Mouse (Mus musculus) hindbrain, embryonic 16.5 days (tissue): ENCODE measurements around the gene Pmepa1. TPM values are rescaled to one million over a fixed set of nuclear protein-coding genes. Genes with fewer than 3 reads are reported as not detected.

Source experiments
- ATAC-seq: fragments of 200-750 bp; cut with Nextera tagmentation; 2 replicates; pipeline ENCODE4 v1.8.0; 2017; ENCODE audit warnings: moderate TSS enrichment, moderate library complexity
- H3K27ac ChIP-seq: fragments of 300-500 bp; sonication (generic); 2 replicates; pipeline ENCODE4 v1.5.1; 2014; ENCODE audit warnings: low read depth, mild to moderate bottlenecking, control low read depth, low read length, moderate library complexity
- H3K27me3 ChIP-seq: fragments of 300-500 bp; sonication (generic); replicated peaks from 2 replicates; pipeline ENCODE4 v1.6.1; 2014; ENCODE audit warnings: low read length; ENCODE audit not compliant: control insufficient read depth, insufficient read depth
- H3K36me3 ChIP-seq: fragments of 300-500 bp; sonication (generic); 2 replicates; pipeline ENCODE4 v1.6.1; 2014; ENCODE audit warnings: mild to moderate bottlenecking, low read length, moderate library complexity, mixed read lengths; ENCODE audit not compliant: control insufficient read depth, insufficient read depth
- H3K4me1 ChIP-seq: fragments of 300-500 bp; sonication (generic); 2 replicates; pipeline ENCODE4 v1.6.1; 2014; ENCODE audit warnings: low read depth, low read length; ENCODE audit not compliant: control insufficient read depth, insufficient read depth
- H3K4me2 ChIP-seq: fragments of 300-500 bp; sonication (generic); 2 replicates; pipeline ENCODE4 v1.6.1; 2014; ENCODE audit warnings: mild to moderate bottlenecking, low read length, control low read depth, moderate library complexity
- H3K4me3 ChIP-seq: fragments of 300-500 bp; sonication (generic); 2 replicates; pipeline ENCODE4 v1.5.1; 2014; ENCODE audit warnings: mild to moderate bottlenecking, low read length, control low read depth, moderate library complexity
- H3K9ac ChIP-seq: fragments of 300-500 bp; sonication (generic); 2 replicates; pipeline ENCODE4 v1.6.1; 2014; ENCODE audit warnings: low read depth, mild to moderate bottlenecking, control low read depth, low read length, moderate library complexity
- H3K9me3 ChIP-seq: fragments of 300-500 bp; sonication (generic); 2 replicates; pipeline ENCODE4 v1.6.1; 2014; ENCODE audit warnings: mild to moderate bottlenecking, low read length, moderate library complexity; ENCODE audit not compliant: control insufficient read depth
- WGBS: fragments of 180-500 bp; shearing (Covaris S2); extraction: QIAGEN DNeasy Blood & Tissue Kit; methylation state at CpG from one replicate; pipeline ENCODE4 v1.1.7; 2014; 5-methylcytosine and 5-hydroxymethylcytosine counted together
- polyA plus RNA-seq: library from polyadenylated mRNA; unstranded; fragments of >200 nt; fragmentation: Nextera tagmentation; extraction: Ambion mirVana; gene quantifications from 2 replicates; pipeline ENCODE4 v1.2.1, GENCODE M21; 2015

Gene Pmepa1
- polyA plus RNA-seq, 1 experiment from 2014 or later: 3.2 TPM

DNA sequence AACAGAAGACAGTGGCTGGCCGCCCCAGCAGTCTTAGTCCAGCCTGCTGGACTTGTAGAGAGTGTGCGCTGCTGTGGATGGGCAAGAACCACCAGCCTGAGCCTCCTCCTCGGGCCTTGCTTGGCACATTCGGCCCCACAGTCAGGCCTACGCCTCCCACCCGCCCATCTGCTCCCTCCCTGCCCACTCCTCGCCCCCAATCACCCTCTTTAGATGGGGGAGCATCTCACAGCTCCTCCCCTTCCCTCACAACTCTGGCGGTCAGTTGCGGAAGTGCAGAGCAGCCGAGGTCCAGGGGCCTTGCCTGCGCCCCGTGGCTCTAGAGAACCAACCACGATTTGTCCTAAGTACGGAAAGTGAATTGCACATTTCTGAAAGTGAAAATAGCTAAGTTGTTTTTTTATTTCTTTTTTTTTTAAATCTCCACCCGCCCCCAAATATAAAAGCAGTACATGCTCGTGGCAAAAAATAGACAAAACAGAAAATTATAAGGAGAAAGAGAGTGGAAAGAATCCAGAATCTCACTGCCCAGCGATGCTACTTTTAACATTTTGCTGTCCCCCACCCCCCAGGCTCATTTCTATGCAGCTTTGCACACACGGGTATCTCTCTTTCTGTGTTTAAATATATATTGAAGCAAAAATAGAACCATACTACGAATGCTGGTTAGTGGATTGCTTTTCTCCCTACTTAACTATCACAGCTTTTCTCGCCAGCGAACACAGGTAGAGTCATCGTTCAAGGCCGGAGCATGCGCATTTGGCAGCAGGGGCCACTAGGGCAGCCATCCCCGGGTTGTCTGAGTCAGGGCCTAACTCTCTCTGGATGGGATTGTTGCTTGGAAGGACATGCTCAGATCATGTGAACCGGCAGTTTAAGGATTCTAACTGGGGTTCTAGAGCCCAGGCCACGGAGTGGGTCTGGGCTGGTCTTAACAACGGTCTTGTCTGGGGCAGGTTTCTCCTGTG, 24.6 kb upstream of the Pmepa1 start:
- no peak for ATAC-seq
- WGBS: 70% methylated on average over 28 of the region's 28 CpGs
- Histone ChIP-seq H3K9ac (no peak overlapping the region), H3K36me3 (no peaks in the 10 kb centered on the region), H3K4me3 (no peak overlapping the region), H3K27me3 (no peaks in the 10 kb centered on the region), H3K9me3 (no peaks in the 10 kb centered on the region), H3K4me2 (no peak overlapping the region), H3K4me1 (no peaks in the 10 kb centered on the region), H3K27ac (no peak overlapping the region)

GRCm38 (mm10) chr2:173296408-173296807, 20.1 kb upstream of the Pmepa1 start:
- H3K4me1 ChIP-seq: peaks cover 4% of the 10 kb centered on the region
- no peaks in the 10 kb centered on the region for H3K9me3 ChIP-seq
- no peak overlapping the region for H3K4me2 ChIP-seq
- 94% methylated on average over 9 of the region's 9 CpGs for WGBS
- H3K9ac ChIP-seq: no peak overlapping the region
- no peak for ATAC-seq
- no peaks in the 10 kb centered on the region for H3K36me3 ChIP-seq
- H3K4me3 ChIP-seq: no peak overlapping the region
- H3K27ac ChIP-seq: no peak overlapping the region
- no peaks in the 10 kb centered on the region for H3K27me3 ChIP-seq

- Histone ChIP-seq H3K9me3 (no peaks in the 10 kb centered on the region), H3K27ac (no peak overlapping the region), H3K4me2 (no peak overlapping the region), H3K9ac (no peak overlapping the region), H3K4me1 (peaks cover 4% of the 10 kb centered on the region), H3K36me3 (no peaks in the 10 kb centered on the region), H3K27me3 (no peaks in the 10 kb centered on the region), H3K4me3 (no peak overlapping the region)
- ATAC-seq: peak; percentile 72; the same call in 1 of the 2 replicates
- WGBS: 35% methylated on average over 6 of the region's 6 CpGs
Observed at GRCm38 (mm10) chr2:173293042-173293441, 16.7 kb upstream of the Pmepa1 start.

DNA sequence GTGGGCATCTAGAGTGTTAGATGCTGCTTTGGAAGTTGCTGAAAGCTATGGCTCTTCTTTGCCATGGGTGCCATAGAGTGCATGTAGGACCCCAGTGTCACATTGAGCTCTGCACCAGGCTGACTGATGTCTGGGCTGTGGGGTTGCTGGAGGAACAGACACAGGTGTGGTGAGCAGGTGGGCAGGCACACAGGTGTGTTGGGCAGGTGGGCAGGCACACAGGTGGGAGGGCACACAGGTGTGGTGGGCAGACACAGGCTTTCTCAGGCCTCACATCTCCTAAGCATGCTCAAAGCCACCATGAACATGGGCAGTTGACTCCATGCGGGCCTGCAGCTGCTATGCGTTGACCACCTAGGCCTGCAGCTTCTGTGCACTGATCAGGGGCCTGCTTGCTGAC, 16.2 kb upstream of the Pmepa1 start:
- 95% methylated on average over 2 of the region's 2 CpGs for WGBS
- H3K36me3 ChIP-seq: no peaks in the 10 kb centered on the region
- no peaks in the 10 kb centered on the region for H3K27me3 ChIP-seq
- ATAC-seq: no peak
- no peaks in the 10 kb centered on the region for H3K9me3 ChIP-seq
- H3K4me3 ChIP-seq: no peak overlapping the region
- no peak overlapping the region for H3K27ac ChIP-seq
- peaks cover 4% of the 10 kb centered on the region for H3K4me1 ChIP-seq
- no peak overlapping the region for H3K4me2 ChIP-seq
- H3K9ac ChIP-seq: no peak overlapping the region

GRCm38 (mm10) chr2:173290981-173291380, 14.6 kb upstream of the Pmepa1 start:
- Histone ChIP-seq H3K4me2 (no peak overlapping the region), H3K36me3 (no peaks in the 10 kb centered on the region), H3K4me3 (no peak overlapping the region), H3K27me3 (no peaks in the 10 kb centered on the region), H3K9ac (no peak overlapping the region), H3K27ac (no peak overlapping the region), H3K9me3 (no peaks in the 10 kb centered on the region), H3K4me1 (peaks cover 4% of the 10 kb centered on the region)
- ATAC-seq: no peak
- WGBS: 92% methylated on average over 11 of the region's 11 CpGs

DNA sequence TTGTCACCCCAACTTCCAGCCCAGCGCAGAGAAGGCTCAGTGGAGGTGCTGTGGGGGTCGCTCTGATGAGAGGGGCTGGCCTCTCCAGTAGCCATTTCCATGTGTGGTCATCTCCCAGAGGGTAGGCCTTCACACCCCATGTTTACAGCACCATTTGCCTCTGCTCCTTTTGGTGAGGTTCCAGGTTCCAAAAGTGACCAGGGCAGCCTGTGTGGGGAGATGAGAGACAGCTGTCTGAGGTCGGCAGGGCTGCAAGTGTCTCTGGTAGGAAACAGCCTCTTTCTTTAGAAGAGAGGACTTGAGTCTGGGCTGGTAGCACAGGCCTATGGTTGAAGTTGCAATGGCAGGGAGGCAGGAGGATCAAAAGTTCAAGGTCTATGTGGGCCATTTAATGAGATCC, 13.6 kb upstream of the Pmepa1 start:
- no peak overlapping the region for H3K4me2 ChIP-seq
- peaks cover 4% of the 10 kb centered on the region for H3K4me1 ChIP-seq
- H3K27ac ChIP-seq: no peak overlapping the region
- no peaks in the 10 kb centered on the region for H3K27me3 ChIP-seq
- H3K36me3 ChIP-seq: no peaks in the 10 kb centered on the region
- no peaks in the 10 kb centered on the region for H3K9me3 ChIP-seq
- H3K9ac ChIP-seq: no peak overlapping the region
- WGBS: 79% methylated on average over 3 of the region's 3 CpGs
- H3K4me3 ChIP-seq: no peak overlapping the region
- no peak for ATAC-seq

- no peak for ATAC-seq
- WGBS: 84% methylated on average over 12 of the region's 12 CpGs
- H3K27me3 ChIP-seq: no peaks in the 10 kb centered on the region; the same call in 1 of the 2 replicates
- no peaks in the 10 kb centered on the region for H3K9me3 ChIP-seq
- peaks cover 5% of the 10 kb centered on the region for H3K4me1 ChIP-seq
- H3K4me2 ChIP-seq: no peak overlapping the region
- no peaks in the 10 kb centered on the region for H3K36me3 ChIP-seq
- H3K4me3 ChIP-seq: no peak overlapping the region
- H3K27ac ChIP-seq: no peak overlapping the region
- no peak overlapping the region for H3K9ac ChIP-seq
Observed at GRCm38 (mm10) chr2:173285816-173286538, 9.6 kb upstream of the Pmepa1 start.

DNA sequence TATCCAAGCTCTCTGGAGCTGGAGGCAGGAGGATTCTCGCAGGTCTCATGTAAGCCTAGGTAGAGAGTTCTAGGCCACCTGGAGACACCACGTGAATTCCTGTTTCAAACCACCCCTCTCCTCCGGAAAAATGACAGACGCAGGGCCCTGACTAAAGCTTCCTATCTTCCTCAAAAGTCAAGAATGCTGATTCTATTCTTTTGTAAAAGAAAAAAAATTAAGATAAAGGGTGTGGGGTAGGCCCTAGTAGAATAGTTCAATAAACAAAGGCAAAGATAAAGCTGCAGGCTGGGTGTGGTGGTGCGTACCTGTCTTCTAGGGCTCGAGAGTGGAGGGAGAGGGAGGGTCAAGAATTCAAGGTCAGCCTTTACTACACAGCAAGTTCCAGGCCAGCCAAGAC, 8.4 kb upstream of the Pmepa1 start:
- no peaks in the 10 kb centered on the region for H3K36me3 ChIP-seq
- WGBS: 90% methylated on average over 6 of the region's 6 CpGs
- H3K9me3 ChIP-seq: no peaks in the 10 kb centered on the region
- peaks cover 5% of the 10 kb centered on the region for H3K4me1 ChIP-seq
- H3K27me3 ChIP-seq: no peaks in the 10 kb centered on the region; the same call in 1 of the 2 replicates
- no peak overlapping the region for H3K27ac ChIP-seq
- no peak for ATAC-seq
- no peak overlapping the region for H3K9ac ChIP-seq
- H3K4me3 ChIP-seq: no peak overlapping the region
- no peak overlapping the region for H3K4me2 ChIP-seq

DNA sequence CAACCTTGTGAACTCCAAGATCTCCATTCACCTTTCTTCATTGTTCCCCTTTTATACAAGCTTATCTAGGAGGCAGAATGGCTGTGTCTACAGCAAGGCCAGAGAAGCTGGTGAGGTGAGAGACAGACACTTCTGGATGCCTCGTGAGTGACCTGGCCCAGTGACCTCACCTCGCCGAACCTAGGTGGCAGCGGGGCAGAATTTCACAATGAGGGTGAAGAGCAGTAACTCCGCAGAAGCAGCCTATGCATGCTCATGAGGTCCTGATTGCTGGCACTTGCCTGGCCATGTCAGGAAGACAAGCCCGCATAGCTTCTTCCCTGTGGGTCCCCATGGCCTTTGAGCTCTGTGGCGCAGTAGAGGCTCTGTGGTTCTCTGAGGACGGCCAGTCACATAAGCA, 5.9 kb upstream of the Pmepa1 start:
- H3K36me3 ChIP-seq: no peaks in the 10 kb centered on the region
- no peak for ATAC-seq
- H3K9me3 ChIP-seq: no peaks in the 10 kb centered on the region
- H3K27me3 ChIP-seq: no peaks in the 10 kb centered on the region; the same call in 1 of the 2 replicates
- 90% methylated on average over 8 of the region's 8 CpGs for WGBS
- H3K4me1 ChIP-seq: peaks cover 9% of the 10 kb centered on the region
- H3K27ac ChIP-seq: no peak overlapping the region
- H3K4me3 ChIP-seq: no peak overlapping the region
- H3K9ac ChIP-seq: no peak overlapping the region
- no peak overlapping the region for H3K4me2 ChIP-seq
